Mouse (Mus musculus) kidney, postnatal 10 days (tissue): ENCODE measurements at regions not wholly inside any gene's neighbourhood (a gene's known extent, or its start where the extent isn't known, plus 50 kb on each side); places are given as distances from the start of the nearest gene placed in this dataset.

Source experiments
- DNase-seq: peaks from one replicate; pipeline ENCODE4 v3.0.0; 2021; ENCODE audit warnings: mixed read lengths

DNA sequence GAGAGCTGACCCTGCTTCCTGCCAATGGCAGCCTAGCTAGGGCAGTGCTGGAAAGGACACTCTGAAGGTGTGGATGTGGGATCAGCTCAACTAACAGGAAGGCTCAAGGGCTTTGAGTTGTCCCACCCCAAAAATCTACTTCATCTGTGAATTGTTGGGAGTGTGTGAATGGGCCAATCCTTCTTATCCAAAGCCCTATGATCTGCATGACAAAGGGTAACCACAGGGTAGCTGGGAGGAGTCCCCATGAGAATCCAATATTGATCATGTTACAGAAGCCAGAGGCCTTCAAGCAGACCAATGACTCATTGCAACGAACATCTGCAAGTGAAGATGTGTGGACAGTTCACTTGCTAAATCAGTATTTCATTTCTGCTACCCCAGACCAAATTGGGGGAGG is 51.1 kb upstream of the Adra1b start:
- DNase-seq, result no peak

DNA sequence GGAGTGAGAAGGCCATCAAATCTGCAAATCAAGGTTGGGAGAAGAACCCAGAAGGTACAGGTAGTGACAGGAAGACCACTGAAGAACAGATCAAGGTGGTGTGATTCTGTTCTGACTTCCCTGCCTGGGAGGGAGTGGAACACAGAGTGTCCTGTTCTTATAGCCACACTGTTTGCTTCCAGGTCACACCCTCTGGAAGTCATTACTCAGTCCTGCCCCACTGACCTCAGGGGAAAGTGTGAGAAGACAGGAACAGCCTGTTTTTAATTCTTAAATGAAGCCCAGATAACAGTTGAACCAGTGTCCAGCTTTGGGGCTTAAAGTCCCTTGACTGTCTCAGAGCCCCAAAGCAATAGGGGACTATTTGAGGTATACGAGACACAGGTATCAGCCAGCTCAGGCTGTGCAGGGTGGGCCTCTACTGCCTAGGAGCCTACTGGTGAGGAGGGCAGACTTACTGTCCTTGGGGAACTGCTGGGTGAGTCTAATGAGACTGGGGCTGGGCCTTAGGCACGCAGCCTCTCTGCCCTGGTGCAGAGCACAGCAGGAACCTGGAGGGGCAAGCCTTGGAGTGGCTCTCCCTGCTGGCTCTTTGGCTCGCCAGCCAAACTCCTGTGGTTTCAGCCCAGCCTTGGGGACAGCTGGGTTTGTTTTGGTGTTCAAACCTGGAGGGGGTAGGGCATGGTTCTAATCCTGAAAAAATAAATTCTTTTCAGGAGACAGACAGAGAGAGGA is 57.4 kb upstream of the Adra1b start:
- no peak for DNase-seq

DNA sequence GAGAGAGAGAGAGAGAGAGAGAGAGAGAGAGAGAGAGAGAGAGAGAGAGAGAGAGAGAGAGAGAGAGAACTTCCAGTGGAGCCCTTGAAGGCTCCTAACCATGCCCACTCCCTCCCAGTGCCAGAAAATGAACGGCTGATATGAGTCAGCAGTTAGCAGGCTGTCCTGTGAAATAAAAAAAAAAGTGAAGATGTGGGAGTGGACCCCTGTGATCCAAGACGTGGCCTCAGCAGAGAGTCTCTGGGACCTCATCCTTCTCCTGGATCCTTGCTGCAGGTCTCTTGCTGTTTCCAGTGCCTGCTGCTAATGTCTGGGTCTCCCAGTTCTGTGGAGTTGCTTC is 57.9 kb upstream of the Adra1b start:
- no peak for DNase-seq

DNA sequence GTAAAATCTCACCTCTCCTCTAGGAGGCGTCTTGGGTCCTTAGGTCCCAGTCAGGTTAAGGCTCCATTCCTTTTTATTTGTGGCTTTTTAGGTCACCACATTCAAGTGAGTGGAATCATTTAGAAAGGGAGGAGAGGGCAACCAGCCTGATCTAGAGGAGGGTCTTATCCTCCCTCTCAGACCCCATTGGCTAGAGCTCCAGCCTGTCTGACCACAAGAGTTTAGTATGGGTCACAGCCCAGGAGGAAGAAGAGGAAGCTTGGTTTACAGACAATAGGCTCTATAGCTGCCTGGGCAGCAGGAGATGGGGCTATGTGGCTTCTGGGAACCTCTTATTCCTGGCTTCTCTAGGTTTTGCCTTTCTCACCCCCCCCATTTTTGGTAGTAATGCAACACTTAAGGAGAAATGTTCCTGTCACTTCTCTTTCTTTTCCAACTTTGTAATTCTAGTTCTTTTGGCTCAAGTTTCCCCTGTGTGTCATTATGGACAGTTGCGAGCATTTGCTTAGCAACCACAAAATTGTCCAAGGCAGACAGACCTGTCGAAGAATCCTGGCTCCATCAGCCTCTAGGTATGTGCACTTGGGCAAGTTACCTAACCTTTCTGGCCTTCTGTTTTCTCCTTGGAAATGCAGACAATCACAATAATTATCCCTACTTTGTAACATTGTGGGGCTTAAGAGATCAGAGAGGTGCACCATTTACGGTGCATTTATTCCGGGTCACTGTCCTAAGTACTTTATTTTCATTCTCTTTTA is 59.5 kb upstream of the Adra1b start:
- DNase-seq, result no peak

DNA sequence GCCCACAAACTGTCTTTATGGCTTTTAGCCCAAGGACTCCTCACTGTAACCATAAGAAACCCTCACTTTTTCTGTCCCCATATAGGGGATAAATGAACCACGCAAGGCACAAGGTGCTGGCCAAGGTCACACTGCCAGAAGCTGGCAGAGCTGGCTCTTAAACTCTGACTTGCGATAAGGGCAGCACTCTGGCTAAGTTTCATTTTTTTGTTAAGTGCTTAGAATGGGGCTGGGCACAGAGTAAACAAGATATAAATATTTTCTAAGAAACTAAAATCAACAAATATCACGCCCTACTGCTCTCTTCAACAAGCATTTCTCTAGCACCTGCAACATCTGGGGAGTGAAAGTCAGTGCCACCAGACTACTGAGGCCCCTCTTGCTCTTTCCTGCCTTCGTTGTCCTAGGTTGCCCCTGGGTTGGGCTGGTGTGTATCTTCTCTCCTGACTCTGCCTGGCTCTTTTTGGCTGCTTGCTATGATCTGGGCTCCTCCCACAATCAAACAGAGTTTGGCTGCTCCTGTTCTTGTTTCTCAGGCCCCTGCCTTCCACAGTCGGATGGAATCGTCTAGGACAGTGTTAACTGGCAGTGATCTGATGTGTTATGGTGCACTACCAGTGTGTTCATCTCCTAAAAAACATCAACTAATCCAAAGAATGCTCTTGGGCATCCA is 60.5 kb upstream of the Adra1b start:
- DNase-seq, result no peak

DNA sequence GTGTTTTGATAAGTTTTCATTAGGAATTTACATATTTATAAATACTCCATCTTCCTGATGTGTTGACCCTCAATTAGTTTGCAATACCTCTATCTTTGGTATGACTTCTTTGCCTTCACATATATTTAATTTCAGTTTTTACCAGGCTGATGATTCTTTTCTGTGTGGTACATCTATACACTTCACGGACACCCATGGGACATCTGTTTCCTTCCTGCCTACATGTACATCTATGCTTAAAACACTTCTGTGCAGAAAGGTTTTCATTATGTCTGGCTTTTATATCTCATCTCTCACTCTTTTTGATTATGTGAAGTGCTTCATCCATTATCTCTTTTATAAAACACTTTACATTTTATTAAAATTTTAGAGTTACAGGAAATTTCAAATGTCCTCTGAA is 66.8 kb upstream of the Adra1b start:
- DNase-seq, result no peak

DNA sequence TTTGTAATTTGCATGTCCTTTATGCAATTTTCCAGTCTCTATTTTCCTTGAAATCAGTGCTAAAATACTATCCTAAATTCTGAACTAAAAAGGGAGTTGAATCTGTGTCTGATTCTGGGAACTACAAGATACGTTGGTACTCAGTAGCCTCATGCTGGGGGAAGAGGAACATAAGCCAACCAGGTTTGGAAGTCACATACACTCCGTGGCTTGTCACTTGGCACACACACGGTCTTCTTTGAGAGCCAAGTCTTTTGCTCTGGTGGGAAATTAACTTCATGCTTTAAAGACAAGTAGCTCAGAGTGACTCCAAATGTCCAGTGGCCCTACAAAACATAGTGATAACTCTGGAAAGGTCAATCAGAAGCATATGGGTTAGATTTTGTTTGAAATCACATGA is 70.9 kb upstream of the Adra1b start:
- DNase-seq, result no peak

DNA sequence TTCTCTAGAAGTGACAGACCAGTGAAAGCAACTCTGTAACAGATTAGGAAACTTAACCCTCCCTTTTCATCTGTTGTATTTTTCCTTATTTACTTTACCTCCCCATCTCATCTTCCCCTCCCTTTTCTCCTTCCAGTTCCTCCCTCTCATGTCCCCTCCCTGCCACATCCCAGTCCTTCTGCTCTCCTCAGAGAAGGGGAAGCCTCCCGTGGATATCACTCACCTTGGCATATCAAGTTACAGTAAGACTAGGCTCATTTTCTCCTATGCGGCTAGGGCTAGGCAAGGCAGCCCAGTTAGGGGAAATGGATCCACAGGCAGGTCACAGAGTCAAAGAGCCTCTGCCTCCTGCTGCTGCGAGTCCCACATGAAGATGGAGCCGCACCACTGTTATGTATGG is 75.0 kb upstream of the Adra1b start:
- DNase-seq, result no peak

DNA sequence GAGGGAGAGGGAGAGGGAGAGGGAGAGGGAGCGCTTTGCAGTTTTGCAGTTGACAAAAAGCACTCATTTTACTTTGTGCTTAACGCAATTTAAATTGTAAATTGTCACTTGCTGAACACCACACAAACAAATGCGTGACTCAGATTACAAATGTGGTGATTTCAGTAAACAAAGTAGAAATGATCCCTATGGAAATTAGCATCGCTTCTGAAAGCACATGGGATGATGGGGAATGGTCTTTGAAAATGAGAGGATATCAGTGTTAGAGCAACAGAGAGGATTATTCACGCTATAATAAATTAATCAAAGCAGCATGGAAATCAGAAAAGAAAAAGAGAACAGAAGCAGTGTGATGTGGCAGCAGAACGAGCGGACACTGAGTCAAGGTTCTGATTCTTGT is 78.4 kb upstream of the Adra1b start:
- no peak for DNase-seq

DNA sequence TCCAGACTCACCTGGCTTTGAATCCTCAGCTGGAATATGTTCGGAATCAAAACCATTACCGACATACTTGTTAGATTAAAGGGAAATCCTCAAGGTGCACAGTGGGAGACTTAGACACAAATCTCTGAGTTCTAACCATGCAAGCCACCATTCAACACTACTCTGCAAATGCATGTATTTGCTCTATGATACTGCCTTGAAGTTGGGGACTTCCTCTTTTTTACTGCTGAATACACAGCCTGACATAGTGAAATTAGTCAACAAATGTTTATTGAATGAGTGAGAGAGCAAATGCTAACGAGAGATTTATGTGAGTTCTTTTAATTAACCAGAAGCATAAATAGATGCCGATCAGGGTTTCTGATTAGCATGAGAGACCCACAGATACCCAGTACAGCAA is 79.4 kb upstream of the Adra1b start:
- no peak for DNase-seq

DNA sequence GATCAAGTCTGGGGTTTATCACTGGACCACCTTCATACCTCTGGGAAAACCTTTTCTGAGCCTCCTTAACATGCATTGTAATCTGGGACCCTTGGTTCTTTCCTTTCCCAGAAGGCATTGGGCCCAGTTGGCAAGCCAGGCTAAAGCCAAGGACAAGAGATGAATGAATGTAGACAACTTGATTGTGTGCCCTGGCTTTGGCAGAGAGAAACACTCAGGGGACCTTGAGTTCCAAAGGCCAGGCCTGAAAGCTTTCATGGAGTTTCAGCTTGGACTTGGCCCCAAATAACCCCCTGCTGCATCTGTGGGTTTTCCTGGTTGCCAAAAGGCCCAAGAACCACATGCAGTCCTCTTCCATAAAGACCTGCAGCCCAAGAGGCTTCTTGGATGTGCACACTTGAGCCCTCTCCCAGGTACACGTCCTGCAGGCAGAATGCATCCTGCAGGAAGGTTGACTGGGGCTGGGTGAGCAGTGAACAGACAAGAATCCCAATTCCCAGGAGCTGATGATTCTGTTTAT is 89.0 kb upstream of the Adra1b start:
- no peak for DNase-seq

DNA sequence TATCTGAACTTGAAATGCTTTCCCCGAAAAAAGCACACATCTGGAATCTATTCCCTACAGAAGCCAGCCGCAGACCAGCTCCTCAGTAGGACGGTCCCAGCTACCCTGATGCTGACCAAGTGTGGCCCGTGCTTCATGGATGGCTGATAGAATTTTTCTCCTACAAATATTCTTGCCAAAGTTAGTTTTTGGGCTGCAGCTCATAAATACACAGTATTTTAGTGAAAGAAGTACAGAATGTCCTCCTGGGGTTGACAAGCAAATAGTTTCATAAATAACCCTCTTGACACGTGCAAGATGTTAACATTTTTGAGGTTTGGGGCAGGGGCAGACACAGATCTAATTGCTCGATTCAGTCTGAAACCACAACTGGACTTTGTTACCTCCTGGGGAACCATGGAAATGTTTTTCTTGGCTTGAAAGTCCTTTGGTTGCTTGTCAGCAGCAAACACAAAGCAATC is 91.0 kb upstream of the Adra1b start:
- peak; percentile 26 for DNase-seq

DNA sequence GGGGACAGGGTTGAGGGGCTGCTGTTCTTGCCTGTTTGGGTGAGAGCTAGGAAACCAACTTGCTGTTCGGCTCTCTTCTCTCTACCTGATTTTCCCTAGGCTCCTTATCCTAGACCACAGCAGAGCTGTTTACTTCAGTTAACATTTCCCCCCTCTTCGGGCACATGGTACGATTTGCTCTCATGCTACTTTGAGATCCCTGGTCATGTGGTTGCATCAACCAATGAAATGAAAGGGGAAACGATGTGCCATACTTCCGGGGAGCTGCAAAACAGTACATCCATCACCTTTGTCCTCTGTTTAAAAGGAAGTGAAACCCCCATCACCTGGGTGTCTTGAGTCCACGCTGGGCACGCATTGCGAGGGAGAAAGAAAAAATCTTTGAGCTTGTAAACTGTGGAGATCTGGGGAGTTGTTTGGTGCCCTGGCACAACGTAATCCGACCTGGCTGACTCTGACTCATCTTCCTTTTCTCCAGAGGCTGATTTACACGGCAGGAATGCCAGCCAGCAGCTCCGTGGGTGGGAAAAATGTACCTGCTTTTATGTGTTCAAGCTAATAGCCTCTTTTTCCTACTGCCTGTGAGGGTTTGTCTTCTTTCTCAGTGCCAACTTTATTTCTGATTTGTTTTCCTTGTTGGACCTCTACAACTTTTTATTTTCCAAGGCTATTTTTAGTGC is 97.2 kb upstream of the Adra1b start:
- DNase-seq, result no peak

DNA sequence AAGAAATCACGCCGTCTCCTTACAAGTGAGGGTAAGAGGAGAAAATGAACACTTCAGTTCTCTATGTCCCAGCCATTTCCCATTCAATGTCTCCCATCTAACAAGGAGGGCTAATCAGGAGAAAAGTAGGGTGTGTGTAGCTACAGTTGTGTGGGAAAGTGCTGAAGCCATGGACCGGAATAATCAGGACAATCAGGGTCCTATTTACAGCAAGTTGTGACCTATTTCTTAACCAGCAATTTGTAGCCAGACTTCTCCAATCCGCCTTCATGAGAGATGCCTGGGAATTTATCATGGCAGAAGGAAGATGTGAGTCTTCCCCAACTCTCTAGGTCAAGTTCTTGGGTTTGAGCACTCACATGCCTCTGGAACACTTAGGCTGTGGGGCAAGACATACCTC is 99.0 kb upstream of the Adra1b start:
- DNase-seq, result no peak

DNA sequence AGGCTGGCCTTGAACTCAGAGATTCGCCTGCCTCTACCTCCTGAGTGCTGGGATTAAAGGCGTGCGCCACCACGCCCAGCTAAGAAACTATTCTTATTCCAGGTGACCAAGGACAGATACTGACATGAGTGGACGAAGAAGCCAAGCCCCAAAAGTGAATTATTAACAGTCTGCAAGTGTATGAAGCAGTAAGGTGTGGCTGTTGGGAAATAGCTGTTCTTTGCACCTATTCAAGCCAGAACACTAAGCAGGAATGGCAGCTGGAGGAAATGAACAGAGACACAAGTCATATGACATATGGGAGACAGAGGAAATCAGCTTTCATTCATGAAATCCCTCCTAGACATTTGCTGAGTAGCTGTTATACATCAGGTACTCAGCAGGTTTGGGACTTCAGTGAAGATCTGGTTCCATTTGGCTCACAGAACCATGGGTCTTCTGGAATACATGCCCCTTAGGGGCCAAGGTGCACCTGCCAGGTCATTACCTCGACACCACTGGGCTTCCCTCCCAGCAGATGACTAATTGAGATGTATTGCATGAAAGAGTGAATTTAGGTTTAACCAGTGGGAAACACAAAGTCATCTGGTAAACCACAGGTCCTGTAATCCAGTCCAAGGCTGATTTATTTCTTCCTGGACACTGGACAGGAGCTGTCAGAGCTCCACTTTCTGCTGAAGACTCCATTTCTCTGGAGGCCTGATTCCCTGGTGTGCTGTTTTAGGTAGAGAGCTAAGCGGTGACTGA is 101.0 kb upstream of the Adra1b start:
- DNase-seq, result no peak

DNA sequence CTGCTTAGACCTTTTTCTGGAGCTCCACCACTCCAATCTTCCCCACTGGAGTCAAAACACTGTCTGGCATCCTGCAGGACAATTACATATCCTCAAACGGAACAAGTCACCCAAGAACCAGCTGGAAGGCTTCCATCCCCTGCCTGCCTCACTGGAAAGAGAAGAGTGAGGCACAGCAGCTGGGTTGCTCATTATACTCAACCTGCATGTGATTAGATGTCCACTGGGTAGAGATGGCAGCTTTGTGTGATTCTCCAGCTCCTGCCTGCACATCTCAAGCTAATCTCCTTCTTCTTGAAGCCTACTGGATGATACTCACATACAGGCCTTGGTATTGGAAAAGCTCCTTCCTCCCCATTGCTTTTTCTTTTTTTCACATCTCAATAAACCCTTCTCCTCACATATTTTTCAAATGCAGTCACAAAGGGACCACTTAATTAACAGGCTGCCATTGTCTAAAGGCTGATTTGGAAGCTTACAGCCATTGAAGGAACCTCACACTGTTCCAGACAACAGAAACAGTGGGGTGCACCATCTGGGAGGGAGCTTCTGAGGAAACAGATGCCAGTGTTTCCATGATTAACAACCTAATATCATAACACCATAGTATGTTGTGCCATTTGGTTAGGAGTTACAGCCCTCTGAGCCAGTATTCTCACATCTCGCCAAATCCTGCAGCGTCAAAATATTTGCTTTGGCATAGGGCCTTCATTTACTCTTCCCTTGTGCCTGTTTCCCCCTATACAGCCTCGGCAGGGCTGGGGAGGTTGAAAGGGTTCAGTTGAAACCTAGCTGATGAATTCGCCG is 101.9 kb upstream of the Adra1b start:
- peak; percentile 28 for DNase-seq

DNA sequence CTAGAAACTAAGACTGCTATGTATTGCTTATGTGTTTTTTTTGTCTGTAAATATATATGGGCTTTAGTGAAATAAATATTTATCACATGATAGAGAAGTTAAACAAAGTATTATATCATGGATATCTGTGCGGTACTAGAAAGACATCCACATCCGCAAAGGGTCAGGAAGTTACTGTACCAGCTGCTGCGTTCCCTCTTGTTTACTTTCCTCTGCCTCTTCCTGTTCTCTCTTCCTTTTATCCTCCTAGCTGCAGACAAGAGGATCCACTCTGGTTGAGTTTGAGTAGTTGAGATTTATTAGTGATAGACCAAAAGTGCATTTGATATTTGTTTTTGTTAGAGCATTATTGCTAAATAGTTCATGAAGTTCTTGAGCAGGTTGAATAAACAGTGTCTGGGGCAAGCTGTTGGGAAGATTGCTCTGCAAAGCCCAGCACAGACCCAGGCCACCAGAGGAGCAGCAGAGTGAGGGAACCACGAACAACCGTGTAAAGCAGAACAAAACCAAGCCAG is 106.6 kb upstream of the Adra1b start:
- no peak for DNase-seq

DNA sequence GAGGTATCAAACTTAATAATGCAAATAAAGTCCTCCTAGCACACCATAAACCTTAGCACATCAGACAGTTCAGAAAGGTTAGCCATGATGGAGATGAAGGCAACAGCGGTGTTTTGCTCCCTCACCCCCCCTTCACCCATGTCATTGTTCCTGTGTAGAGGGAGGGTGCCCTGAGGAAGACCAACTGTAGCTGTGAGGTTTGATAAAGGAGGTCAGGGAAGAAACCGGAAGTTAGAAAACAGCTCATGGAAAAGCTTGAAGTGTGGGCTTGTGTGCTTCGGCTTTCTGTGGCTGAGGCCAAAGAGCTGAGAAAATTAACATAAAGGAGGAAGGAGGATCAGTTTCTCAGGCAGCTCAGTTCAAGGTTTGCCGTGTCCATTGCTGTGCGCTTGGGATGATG is 111.3 kb upstream of the Adra1b start:
- DNase-seq, result no peak

DNA sequence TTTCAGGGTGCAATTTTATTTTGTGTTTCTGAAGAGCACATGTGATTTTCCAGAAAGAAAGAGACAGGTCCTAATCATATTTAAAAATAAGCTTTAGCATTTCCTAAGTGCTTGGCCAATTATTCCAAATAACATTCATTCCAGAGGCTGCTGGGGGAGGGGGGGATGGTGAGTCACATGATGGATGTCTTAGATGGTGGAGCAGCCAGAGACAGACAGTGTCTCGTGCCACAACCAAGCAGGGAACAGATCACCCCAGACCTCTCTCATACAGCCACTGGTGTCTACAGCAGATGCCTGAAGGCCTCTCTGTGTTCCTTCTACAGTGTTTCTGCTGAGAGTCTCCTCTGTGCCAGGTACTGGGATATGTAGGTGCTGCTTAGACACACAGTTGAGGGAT is 112.8 kb upstream of the Adra1b start:
- peak; percentile 42 for DNase-seq

DNA sequence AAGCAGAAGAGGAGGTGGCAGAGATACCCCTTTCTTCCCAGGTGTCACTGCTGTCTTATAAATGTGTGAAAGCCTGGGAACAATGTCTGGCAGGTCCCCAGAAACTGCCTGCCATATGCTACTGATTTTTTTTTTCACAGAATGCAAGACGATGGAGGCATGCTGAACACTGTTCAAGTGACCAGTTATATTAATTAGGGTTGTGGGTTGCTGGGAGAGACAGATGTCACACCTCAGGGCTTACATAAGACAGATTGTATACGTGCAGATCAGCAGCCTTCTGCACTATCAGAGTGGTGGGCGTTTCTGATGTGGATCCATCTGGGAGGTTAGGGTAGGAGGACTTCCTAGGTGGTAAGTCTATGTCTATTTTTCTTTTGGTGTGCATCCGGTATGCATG is 120.6 kb upstream of the Adra1b start:
- DNase-seq, result no peak

DNA sequence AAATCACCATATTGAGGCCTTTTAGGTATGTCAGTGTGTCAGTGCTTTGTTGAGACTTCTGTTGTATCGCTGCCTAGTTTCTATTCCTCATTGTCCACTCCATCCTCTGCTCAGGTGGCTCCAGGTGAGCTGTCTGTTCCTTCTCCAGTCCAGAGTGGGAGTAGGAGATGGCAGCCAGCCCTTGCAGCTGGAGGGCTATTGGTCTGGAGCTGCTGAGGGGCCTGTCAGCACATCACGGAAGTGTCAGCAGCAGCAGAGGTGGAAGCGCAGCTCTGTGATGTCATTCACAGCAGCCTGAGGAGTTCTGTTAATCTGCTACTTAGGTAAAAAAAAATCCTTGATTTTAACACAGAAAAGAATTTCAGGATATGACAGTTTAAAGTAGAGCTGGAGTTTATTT is 126.0 kb upstream of the Adra1b start:
- DNase-seq, result no peak
